Mouse (Mus musculus): ENCODE results near the gene Magi3. TPM values are rescaled to one million over a fixed set of nuclear protein-coding genes. Genes with fewer than 3 reads are reported as not detected.

Gene Magi3
- total RNA-seq, 2 experiments from 2014 or later: 1.7 to 4.3 TPM

- ATAC-seq (replicated peaks; ENCODE audit: low FRiP score, poor library complexity, severe bottlenecking): peak; percentile 97
Observed at GRCm38 (mm10) chr3:103967861-103968691, 252.1 kb downstream of the Magi3 start, which contains the start of gene Phtf1. Phtf1 (plus strand) TSS chr3:103968110.

- ATAC-seq (replicated peaks; ENCODE audit: low FRiP score, poor library complexity, severe bottlenecking): no peak; the same call in 1 of the 2 replicates
Observed at GRCm38 (mm10) chr3:103967231-103967630, 252.9 kb downstream of the Magi3 start.
